Mouse (Mus musculus): ENCODE data around the gene Fgfbp3.

Gene Fgfbp3

DNA sequence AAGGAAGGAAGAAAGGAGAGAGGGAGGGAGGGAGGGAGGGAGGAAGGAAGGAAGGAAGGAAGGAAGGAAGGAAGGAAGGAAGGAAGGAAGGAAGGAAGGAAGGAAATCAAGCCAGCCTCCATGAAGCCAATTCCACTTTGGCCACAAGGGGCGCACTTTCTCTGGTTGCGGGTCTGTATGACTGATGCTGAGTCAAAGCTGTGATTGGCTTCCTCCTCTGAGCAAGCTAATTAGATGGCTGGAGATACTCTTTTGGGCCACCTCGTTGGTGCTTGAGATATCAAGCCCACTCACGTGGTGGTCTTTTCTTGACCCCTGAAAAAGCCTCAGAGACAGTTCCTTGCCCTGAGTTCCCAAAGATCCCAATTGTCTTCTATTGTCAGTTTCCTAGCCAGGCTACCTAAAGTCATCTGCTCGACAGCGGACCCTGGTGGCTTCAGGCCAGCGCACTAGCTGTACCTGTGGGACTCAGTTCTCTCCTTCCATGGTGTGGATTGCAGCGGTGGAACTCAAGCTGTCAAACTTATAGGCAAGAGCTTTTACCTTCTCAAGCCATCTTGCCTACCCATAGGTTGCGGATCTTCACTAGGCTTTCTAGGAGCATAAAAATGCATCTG is 9.6 kb downstream of the Fgfbp3 start:
- peak; percentile 85 for DNase-seq

DNA sequence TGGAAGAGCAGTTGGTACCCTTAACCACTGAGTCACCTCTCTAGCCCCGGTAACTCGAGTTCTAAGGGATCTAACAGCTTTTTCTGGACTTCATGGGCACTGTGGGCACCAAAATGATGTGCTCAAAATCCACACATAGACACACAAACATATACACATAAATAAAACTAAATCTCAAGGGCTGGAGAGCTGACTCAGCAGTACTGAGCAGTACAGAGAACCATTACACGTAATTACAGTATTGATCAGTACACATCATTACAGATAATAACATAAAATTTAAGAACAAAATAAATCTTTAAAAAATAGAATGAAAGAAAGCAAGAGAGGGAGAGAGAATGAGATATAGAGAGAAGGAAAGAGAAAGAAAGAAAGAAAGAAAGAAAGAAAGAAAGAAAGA is 10.3 kb downstream of the Fgfbp3 start:
- no peak for DNase-seq

DNA sequence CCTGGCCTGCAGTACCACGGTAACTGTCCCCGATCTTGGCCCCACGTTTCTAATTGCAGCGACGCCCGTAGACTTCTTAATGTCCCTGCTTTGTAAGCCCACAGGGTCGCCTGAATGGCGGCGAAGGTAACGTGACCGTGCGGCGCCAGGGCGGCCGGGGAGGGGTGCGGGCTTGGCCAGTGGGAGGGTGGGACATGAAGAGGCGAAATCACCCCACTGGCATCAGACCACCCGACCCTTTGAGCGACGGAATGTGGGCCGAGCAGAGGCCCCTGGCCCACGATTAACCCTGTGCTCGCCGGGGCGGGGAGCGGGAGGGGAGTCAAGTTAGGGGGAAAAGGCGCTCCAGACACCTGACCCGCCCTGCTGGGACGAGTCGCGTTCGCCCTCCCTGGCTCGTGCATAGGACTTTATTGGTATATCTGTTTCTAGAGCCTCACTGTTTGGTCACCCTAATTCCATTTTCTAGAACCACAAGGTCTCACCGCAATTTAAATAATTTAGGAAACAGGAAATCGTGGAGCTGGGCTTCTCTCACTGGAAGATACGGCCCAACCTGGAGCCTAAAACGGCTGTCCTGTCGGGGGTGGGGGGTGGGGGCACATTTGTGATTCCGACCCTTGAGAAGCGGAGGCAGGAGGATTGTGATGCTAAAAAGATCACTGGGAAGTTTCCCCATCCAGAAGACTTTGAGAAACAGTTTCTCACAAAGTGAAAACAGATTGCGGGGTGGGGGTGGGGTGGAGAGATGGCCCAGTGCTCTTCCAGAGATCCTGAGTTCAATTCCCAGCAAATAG is 15.0 kb downstream of the Fgfbp3 start:
- DNase-seq = no peak

DNA sequence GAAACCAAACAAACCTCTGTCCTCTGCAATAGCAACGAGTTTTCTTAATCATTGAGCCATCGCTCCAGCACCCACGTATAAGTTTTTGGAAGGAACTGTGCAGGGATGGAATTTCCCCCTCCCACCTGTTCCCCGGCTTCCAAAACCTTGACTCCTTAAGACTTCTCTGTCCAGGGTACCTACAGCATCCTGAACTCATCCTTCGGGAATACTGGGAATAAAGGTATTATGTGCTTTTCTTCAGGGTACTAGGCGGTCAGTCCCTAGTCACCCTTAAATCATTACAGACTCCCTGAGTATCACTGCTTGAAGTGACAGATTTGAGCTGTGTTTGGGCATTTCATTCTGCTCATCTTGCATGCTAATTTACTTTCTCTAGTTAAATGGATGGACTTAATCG is 16.0 kb downstream of the Fgfbp3 start:
- DNase-seq = no peak

DNA sequence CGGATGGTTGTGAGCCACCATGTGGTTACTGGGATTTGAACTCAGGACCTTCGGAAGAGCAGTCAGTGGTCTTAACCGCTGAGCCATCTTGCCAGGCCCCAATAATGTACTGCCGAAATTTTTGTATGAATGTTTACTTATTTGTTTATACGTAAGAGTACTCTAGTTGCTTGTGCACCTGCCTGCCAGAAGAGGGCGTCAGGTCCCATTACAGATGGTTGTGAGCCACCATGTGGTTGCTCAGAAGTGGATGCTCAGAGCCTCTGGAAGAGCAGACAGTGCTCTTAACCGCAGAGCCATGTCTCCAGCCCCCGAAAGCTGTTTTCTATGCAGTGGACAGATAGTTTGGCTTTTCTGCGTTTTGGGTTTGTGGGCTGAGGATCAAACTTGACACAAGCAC is 21.6 kb downstream of the Fgfbp3 start:
- peak; percentile 45 for DNase-seq

DNA sequence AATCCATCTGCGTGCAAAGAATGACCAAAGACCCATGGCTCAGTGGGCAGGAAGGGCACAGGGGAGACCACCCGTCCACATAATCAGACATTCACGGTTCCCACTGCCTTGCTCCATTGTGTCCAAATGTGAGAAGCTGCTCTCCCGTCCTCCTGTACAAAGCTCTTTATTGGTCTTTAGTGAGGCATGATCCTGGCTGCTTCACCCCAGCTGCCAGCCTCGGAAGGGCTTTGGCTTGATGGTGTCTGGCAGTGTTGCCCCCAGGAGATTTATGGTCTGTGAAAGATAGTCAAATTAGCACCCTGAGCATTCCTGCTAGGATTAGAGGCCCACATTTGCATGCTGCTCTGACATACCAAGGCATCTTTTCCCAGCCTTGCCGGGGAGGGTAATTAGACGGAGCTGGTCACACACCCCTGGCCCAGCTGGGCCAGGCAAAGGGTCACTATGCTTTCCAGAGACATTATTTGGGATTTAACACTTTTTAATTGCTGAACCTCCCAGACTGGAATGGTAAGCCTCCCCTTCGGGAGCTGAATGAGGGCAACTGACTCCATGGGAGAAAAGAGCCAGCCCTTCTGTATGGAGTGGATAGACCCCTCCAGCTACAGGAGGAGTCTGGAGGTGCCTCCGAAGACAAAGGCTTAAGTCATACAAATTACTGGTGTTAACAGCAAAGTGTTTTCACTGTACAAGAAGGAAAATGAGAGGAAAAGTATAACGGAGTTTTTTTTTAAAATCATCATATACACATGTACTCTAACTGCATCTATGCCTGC is 22.4 kb downstream of the Fgfbp3 start:
- no peak for DNase-seq

DNA sequence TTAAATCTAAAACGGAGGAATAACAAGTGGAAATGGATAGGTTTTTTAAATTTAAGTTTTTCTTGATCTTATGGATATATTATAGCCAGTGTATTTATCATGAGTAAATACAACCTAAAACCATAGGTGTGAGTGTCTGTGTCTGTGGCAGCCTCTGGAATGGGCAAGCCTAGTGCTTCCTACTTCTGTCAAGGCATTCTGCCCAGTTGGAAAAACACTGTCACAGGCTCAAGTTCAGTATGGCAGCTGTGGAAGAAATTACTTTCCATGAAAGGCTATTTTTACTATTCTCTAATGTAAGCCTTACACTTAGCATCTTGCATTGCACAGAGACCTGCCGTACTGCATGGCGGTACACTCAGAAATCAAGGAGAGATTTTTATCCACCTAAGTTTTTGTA is 27.7 kb downstream of the Fgfbp3 start:
- DNase-seq = no peak

DNA sequence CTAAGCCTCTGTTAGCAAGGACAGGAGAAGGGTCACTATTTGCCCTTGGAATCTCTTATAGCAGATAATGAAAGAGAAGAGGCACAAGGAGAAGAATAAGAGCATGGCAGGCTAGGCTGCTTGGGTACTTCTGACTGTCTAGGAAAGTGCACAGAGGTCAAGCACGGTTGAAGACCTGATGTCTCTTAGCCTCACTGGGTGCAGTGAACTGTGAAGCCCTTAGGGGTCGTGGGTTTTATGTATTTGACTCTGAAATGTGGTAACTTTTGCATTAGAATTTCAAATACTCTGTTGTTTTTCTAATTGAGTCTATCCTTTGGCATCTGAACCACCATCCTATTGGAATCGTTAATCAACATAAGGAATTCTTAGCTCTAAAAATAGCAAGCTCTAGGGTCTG is 31.7 kb downstream of the Fgfbp3 start:
- no peak for DNase-seq

DNA sequence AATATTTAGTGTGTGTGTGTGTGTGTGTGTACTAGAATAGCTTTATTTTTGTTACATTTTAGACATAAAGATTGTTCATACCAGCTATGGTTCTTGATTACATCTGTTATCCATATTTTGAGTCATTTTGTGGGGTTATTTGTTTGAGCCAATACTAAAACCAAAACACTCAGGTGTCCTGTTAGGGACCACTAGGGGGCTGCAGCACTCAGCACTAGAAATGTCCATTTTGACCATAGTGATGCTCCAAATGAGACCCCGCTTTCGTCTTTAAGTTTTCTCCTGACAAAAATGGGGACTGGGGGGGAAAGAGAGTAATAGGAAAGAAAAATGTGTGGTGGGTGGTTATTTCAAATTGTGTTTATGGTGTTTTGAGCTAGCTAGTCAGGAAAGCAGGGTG is 33.1 kb downstream of the Fgfbp3 start:
- no peak for DNase-seq

DNA sequence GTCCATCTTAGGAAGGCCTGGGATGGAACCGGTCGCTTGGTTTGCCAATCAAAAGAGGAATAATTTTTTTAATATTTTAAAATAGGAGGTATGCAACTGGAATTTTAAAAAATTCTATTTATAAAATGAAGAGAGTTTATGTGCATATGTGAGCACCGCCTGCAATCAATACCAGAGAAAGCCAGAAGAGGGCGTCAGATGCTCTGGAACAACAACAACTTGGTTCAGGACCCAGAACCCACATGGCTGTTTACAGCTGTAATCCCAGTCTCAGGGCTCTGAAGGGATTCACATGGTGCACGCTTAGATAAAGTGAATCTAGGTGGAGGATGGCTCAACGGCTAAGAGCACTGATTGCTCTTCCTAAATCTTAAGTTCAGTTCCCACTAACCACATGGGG is 36.3 kb downstream of the Fgfbp3 start:
- DNase-seq = peak; percentile 58

DNA sequence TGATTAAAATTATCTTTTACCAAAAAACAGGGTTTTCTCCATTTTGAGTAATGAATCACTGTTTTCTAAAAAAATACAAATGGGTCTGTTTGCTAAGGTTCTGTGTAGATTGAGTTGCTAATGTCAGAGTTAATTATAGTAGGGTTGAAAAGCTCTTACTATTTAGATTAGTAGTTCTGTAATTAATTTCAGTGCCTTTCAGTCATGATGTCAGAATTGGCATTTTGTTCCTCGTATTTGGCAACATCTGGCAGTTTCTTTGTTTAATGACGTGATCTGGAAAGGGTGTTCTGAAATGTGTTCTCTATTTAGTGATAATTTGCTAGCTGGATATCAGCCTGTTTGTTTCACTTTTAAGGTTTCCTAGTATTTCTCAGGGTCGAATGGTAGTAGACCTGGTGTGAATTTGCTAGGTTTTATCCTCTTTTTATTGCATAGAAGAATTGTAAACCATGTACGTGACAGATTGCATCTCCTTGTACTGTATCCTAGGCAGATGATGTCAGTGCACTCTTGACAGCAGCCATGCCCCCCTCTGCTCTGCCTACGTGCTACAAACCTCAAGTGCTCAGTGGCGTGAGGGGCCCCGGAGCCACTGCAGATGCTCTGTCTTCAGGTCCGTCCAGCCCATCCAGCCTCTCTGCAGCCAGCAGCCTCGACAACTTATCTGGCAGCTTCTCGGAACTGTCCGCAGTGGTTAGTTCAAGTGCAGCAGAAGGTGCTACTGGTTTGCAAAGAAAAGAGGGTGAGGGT is 40.5 kb downstream of the Fgfbp3 start:
- DNase-seq = peak; percentile 10

DNA sequence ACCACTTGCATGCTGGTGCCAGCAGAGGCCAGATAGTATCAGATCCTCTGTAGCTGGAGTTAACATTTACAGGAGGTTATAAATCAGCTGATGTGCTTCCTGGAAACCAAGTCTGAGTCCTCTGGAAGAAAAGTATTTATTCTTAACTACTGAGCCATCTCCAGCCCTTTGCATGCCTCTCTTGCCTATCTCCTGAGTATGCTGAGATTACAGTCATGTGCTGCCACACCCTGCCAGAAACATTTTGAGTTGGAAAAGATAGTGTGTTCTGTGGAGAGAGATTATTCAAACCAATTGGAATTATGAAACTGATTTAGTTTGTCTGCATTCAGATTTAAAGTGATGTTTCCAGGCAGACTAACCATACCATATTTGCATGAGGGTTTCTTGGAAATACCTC is 42.1 kb downstream of the Fgfbp3 start:
- DNase-seq = peak; percentile 20

DNA sequence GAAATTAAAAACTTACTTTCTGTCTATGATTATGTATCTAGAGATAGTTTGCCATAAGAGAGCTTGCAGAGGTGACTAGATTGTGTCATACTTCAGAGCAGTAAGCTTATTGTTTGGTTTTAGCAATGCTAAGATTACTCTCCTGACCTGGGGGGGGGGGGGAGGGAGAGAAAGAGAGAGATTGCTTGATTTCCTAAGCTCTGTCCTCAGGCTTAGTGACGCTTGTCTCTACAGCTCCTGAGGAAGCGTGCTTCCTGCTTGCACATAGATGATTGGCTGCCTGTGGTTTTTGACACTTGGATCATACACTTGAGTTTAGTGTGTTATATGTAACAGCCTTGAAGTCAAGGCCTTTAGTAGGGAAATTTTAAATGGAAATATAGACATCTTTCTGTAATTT is 44.8 kb downstream of the Fgfbp3 start:
- DNase-seq = no peak

DNA sequence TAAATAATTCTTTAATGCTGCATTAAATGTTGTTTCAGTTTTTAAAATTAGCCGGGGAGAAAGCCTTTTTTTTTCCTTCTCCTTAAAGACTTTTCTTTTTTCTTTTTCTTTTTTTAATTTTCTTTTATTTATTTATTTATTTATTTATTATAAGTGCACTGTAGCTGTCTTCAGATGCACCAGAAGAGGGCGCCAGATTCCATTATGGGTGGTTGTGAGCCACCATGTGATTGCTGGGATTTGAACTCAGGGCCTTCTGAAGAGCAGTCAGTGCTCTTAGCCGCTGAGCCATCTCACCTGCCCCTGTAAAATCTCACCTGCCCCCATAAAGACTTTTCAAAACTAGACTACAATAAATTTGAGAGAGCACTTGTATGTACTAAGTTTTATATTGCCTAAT is 50.7 kb downstream of the Fgfbp3 start:
- peak; percentile 10 for DNase-seq
